Mouse (Mus musculus): ENCODE measurements around the gene Epb42. TPM values are rescaled to one million over a fixed set of nuclear protein-coding genes. Genes with fewer than 3 reads are reported as not detected.

The Epb42 gene
- 141 and 176 TPM in 2 replicates for polyA plus RNA-seq (2012; rRNA removed)

DNA sequence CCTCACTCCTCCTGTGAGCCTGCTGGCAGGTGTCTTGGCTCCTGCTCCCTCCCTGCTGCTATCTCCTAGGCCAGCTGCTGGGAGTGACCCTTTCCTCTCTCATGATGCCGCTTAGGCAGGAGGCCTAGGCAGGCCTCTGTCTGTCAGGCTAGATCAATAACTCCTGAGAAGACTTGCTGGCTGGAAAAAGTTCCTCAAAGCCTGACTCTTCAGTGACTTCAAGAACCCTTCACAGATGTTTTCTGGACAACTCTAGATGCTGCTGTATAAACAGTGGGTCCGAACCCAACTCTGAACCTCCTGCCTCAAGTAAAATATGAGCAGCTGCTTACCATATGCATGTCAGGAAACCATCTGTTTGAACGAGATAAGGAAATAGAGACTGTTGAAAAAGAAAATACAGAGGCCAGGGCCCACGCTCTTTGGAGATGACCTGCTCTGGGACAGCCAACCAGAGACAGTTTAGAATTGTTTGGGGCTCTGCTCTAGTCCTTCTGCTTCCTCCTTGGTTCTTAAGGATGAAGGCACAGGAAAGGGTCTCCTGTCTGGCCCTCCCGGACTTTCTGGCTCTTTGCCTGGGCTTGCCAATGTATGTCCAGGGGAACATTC, at the start of gene Epb42:
Gene Epb42, minus strand, starts transcription at position 340 of the 609 bp plus-strand sequence.

GRCm38 (mm10) chr2:121085480-121086185, 48.8 kb upstream of the Epb42 start, which contains the start of gene Tgm5:
Tgm5 (minus strand) TSS chr2:121085841.

DNA sequence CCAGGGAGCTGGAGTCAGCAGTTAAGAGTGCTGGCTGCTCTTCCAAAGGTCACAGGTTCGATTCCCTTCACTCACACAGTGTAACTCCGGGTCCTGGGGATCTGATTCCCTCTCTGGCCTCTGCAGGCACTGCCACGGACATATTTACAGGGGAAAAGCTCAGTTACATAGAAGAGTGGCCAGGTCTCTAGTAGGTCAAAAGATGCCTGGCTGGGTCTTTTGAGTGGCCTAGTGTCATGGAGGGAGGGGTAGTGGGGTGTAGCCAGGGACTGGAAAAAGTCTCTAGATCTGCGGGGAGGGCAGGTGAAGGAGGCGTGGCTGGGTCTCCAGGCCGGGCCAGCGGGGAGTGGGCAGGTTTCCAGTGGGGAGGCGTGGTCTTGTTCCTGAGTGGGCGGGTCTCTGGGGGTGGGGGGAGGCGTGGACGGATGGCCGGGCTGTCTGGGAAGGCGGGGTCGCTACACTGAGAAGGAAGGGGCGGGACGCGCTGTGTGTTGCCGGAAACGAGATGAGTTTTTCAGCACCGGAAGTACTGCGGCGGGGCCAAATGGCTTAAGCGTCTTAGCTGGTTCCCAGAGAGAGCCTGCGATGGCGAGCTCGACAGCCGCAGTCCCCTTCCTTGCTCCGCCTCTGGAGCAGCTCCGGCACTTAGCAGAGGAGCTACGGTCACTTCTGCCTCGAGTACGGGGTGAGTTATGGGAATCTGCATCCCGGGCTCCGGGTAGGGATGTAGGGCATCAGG, 28.8 kb downstream of the Epb42 start, which contains the start of gene Ccndbp1:
Gene Ccndbp1, plus strand, starts transcription at position 479 of the 739 bp plus-strand sequence.

GRCm38 (mm10) chr2:120976990-120977925, 59.6 kb downstream of the Epb42 start, which contains the start of gene Tmem62:
Tmem62 (plus strand) TSS chr2:120977017.

GRCm38 (mm10) chr2:120970559-120971080, 66.3 kb downstream of the Epb42 start, which contains the start of gene Ubr1:
Ubr1 (minus strand) TSS chr2:120970715.

Other genes with a start within 250 kb of the Epb42 start
- gene Cdan1, start 186.9 kb downstream of the Epb42 start, polyA plus RNA-seq (2012; rRNA removed), result 11.7 and 14.3 TPM in 2 replicates
- 0.85 and 0.91 TPM in 2 replicates for gene Ttbk2, start 186.5 kb downstream of the Epb42 start, polyA plus RNA-seq (2012; rRNA removed)
- 5.1 and 6.4 TPM in 2 replicates for gene Ubr1, start 66.4 kb downstream of the Epb42 start, polyA plus RNA-seq (2012; rRNA removed)
- 2.1 TPM in 2 replicates for gene Tmem62, start 60.1 kb downstream of the Epb42 start, polyA plus RNA-seq (2012; rRNA removed)
- 35.2 and 40.9 TPM in 2 replicates for gene Ccndbp1, start 28.7 kb downstream of the Epb42 start, polyA plus RNA-seq (2012; rRNA removed)
- 0.01 TPM in 1 of 2 replicates, not detected in the other for gene Tgm5, start 48.8 kb upstream of the Epb42 start, polyA plus RNA-seq (2012; rRNA removed)
- gene Tgm7, start 72.7 kb upstream of the Epb42 start, polyA plus RNA-seq (2012; rRNA removed), result 0.01 and 0.03 TPM in 2 replicates
- 5.0 and 5.8 TPM in 2 replicates for gene Adal, start 103.4 kb upstream of the Epb42 start, polyA plus RNA-seq (2012; rRNA removed)
- 3.3 and 4.1 TPM in 2 replicates for gene Lcmt2, start 103.6 kb upstream of the Epb42 start, polyA plus RNA-seq (2012; rRNA removed)
- 14.7 and 16.5 TPM in 2 replicates for gene Tubgcp4, start 133.6 kb upstream of the Epb42 start, polyA plus RNA-seq (2012; rRNA removed)
- gene Zscan29, start 134.1 kb upstream of the Epb42 start, polyA plus RNA-seq (2012; rRNA removed), result 2.1 and 2.5 TPM in 2 replicates
- gene Trp53bp1, start 234.3 kb upstream of the Epb42 start, polyA plus RNA-seq (2012; rRNA removed), result 18.5 and 20.7 TPM in 2 replicates

Measured in liver, embryonic 14 days (tissue).